Comparison of ENCODE assay signal across 9 mouse cellular contexts in genomic region chr9:78769168-78769567, GRCm38 (mm10).
A peak's percentile ranks its signal among the peaks of the same experiment; 100 is the strongest.
DNase-seq lines count a peak whose midpoint lies in the region; ATAC-seq and TF ChIP-seq lines count a peak whose summit lies in the region.
"Had no signal": no experiment of that assay in that cellular context is flagged by ENCODE, and none has a peak within 500 bp of the region (broad histone marks: within the 10 kb centered on the region; RNA-seq: fewer than 3 reads in every experiment).

No protein-coding gene starts in this region.

- no peaks in the 10 kb centered on the region for H3K4me1 ChIP-seq in heart, postnatal 0 days (ENCODE audit: control insufficient read depth, insufficient read depth)
- no peaks in the 10 kb centered on the region for H3K4me1 ChIP-seq in heart, embryonic 10.5 days
- H3K4me1 ChIP-seq in lung, postnatal 0 days (ENCODE audit: insufficient read depth, low read depth, low read length): no peaks in the 10 kb centered on the region
- H3K4me1 ChIP-seq: neural tube, embryonic 12.5 days had no signal

- H3K4me2 ChIP-seq in heart, postnatal 0 days (ENCODE audit: low read depth, low read length): no peak overlapping the region
- no peak overlapping the region for H3K4me2 ChIP-seq in lung, postnatal 0 days (replicated peaks; ENCODE audit: low read depth, low read length)
- H3K4me2 ChIP-seq: neural tube, embryonic 12.5 days had no signal

- TF ChIP-seq CTCF in heart, postnatal 0 days (IDR thresholded peaks at IDR 0.05; ENCODE audit: low read depth): peak; percentile 57
- peak; percentile 70 for TF ChIP-seq CTCF in lung, postnatal 0 days (IDR thresholded peaks at IDR 0.05)

- no peaks in the 10 kb centered on the region for H3K27me3 ChIP-seq in heart, postnatal 0 days (ENCODE audit: control insufficient read depth, insufficient read depth, low read length)
- no peaks in the 10 kb centered on the region for H3K27me3 ChIP-seq in heart, embryonic 10.5 days (ENCODE audit: insufficient read depth, poor library complexity, severe bottlenecking)
- H3K27me3 ChIP-seq in lung, postnatal 0 days (replicated peaks; ENCODE audit: insufficient read depth, low read length): no peaks in the 10 kb centered on the region
- H3K27me3 ChIP-seq: neural tube, embryonic 12.5 days had no signal

- no peak for DNase-seq in heart, postnatal 0 days (ENCODE audit: low spot score)
- DNase-seq in heart, embryonic 10.5 days (ENCODE audit: low spot score): no peak
- peak; percentile 27 to 55 for DNase-seq in right cerebral cortex, adult 2 months (ENCODE audit: low spot score in 2 of 2)
- DNase-seq in right cerebral cortex, postnatal 36 days (ENCODE audit: low spot score in 2 of 2): no peak
- DNase-seq in cerebellum, postnatal 10 days: peak; percentile 76 to 84
- peak; percentile 71 for DNase-seq in lung, postnatal 0 days (ENCODE audit: low spot score)
- no peak for DNase-seq in ovary, postnatal 36 days (ENCODE audit: low spot score)
- DNase-seq in spleen, postnatal 4 days (ENCODE audit: low spot score in 2 of 2): no peak

- no peaks in the 10 kb centered on the region for H3K9me3 ChIP-seq in heart, postnatal 0 days (replicated peaks; ENCODE audit: control insufficient read depth, low read length)
- no peaks in the 10 kb centered on the region for H3K9me3 ChIP-seq in heart, embryonic 10.5 days
- no peaks in the 10 kb centered on the region for H3K9me3 ChIP-seq in lung, postnatal 0 days (ENCODE audit: low read length)
- H3K9me3 ChIP-seq: neural tube, embryonic 12.5 days had no signal

- no peak for ATAC-seq in heart, postnatal 0 days (ENCODE audit: insufficient read depth, low read depth)
- no peak for ATAC-seq in lung, postnatal 0 days

- no peak overlapping the region for H3K27ac ChIP-seq in heart, postnatal 0 days (ENCODE audit: low read depth)
- no peak overlapping the region for H3K27ac ChIP-seq in heart, embryonic 10.5 days
- no peak overlapping the region for H3K27ac ChIP-seq in lung, postnatal 0 days (ENCODE audit: low read length)
- H3K27ac ChIP-seq: neural tube, embryonic 12.5 days had no signal

- 34% methylated on average over 5 of the region's 5 CpGs for WGBS in heart, postnatal 0 days
- 36% methylated on average over 5 of the region's 5 CpGs for WGBS in heart, embryonic 10.5 days
- WGBS in lung, postnatal 0 days: 36% methylated on average over 5 of the region's 5 CpGs

- H3K36me3 ChIP-seq in heart, postnatal 0 days (replicated peaks; ENCODE audit: control insufficient read depth, insufficient read depth, low read length): no peaks in the 10 kb centered on the region
- H3K36me3 ChIP-seq in heart, embryonic 10.5 days: no peaks in the 10 kb centered on the region
- no peaks in the 10 kb centered on the region for H3K36me3 ChIP-seq in lung, postnatal 0 days (ENCODE audit: insufficient read depth, low read length)
- H3K36me3 ChIP-seq: neural tube, embryonic 12.5 days had no signal

- no peak overlapping the region for H3K4me3 ChIP-seq in heart, postnatal 0 days (ENCODE audit: low read depth, low read length)
- no peak overlapping the region for H3K4me3 ChIP-seq in heart, embryonic 10.5 days
- H3K4me3 ChIP-seq in lung, postnatal 0 days (ENCODE audit: low read depth, low read length): no peak overlapping the region
- H3K4me3 ChIP-seq: neural tube, embryonic 12.5 days had no signal

- H3K9ac ChIP-seq in heart, postnatal 0 days (replicated peaks; ENCODE audit: low read depth, low read length): no peak overlapping the region
- no peak overlapping the region for H3K9ac ChIP-seq in lung, postnatal 0 days (replicated peaks; ENCODE audit: low read depth)
- H3K9ac ChIP-seq: neural tube, embryonic 12.5 days had no signal

- no peak for TF ChIP-seq EP300 in heart, postnatal 0 days (IDR thresholded peaks at IDR 0.05; ENCODE audit: low read depth)
- no peak for TF ChIP-seq EP300 in lung, postnatal 0 days (IDR thresholded peaks at IDR 0.05)

Comparison
In these comparisons a context has a peak if more than half of its experiments do, and no peak if none do; other contexts are left out.
1. DNase-seq: peak in right cerebral cortex, adult 2 months (2 of 2), cerebellum, postnatal 10 days (2 of 2) and lung, postnatal 0 days (single experiment); none in heart, postnatal 0 days (single experiment), heart, embryonic 10.5 days (single experiment), right cerebral cortex, postnatal 36 days (0 of 2), ovary, postnatal 36 days (single experiment) and spleen, postnatal 4 days (0 of 2).